Mouse (Mus musculus) gastrocnemius, postnatal 4 days (tissue): ENCODE measurements around the gene Ptpn3. TPM values are rescaled to one million over a fixed set of nuclear protein-coding genes. Genes with fewer than 3 reads are reported as not detected.

Experiments
- DNase-seq, 2 experiments: peaks; one replicate each; pipeline ENCODE4 v3.0.0; 2021 to 2022; ENCODE audit warnings: low spot score in 2 of 2, mixed read lengths in 2 of 2
- total RNA-seq, 2 experiments: library from RNA; stranded (reverse); gene quantifications; 2 replicates each; pipeline ENCODE4 v1.2.3; 2021

Gene Ptpn3
- total RNA-seq, 2 experiments from 2014 or later = 11.0 to 15.6 TPM

- DNase-seq = no peak
Measured at GRCm38 (mm10) chr4:57172861-57173260, 128.8 kb downstream of the Ptpn3 start.

DNA sequence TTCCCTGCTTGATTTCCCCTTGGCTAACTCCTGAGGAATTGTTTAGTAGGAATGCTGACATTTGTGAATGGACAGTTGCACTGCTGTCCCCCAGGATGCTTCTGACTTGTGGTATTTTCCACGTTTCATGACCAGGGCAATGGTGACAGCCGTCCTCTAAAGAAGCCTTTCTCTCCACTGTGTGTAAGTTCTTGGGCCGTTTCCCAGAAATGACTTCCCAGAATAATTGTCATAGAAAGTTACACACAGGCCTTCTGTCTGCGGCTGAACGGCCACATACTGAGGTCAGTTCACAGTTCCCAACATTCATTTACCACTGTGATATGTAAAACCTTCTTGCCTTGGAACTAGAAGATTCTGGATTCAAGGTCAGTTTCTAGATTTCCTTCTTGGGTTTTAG lies 129.8 kb downstream of the Ptpn3 start:
- peak in 1 of 2 experiments; percentile 24 for DNase-seq

DNA sequence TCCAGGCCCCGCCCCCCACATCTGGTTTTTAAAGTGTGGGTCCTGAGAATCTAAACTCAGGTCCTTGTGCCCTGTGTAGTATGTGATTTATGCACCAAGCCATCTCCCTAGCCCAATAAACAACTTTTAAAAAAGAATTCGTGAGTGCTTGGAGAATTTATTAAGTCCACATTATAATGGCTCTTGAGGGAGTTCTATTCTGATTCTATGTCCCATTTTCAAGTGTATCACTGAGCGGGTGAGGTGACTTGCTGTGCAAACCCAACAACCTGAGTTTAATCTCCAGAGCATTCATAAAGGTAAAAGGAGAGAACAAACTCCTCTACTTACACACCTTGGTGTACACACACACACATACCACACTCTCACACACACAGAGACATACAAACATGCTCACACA lies 133.0 kb downstream of the Ptpn3 start:
- no peak for DNase-seq

DNA sequence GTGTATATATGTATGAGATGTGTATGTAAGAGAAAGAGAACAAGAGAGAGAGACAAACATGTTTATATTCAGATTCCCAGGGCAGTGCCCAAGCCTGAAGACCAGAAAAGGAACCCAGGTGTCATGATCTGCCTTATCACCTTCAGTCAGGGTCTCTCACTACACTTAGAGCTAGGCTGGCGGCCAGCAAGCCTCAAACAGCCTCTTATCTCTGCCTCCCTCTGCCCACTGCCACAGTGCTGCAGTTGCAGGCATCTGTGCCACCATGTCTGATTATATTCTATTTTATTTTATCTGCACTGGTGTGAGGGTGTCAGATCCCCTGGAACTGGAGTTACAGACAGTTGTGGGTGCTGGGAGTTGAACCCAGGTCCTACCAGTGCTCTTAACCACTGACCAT lies 133.4 kb downstream of the Ptpn3 start:
- DNase-seq = no peak

DNA sequence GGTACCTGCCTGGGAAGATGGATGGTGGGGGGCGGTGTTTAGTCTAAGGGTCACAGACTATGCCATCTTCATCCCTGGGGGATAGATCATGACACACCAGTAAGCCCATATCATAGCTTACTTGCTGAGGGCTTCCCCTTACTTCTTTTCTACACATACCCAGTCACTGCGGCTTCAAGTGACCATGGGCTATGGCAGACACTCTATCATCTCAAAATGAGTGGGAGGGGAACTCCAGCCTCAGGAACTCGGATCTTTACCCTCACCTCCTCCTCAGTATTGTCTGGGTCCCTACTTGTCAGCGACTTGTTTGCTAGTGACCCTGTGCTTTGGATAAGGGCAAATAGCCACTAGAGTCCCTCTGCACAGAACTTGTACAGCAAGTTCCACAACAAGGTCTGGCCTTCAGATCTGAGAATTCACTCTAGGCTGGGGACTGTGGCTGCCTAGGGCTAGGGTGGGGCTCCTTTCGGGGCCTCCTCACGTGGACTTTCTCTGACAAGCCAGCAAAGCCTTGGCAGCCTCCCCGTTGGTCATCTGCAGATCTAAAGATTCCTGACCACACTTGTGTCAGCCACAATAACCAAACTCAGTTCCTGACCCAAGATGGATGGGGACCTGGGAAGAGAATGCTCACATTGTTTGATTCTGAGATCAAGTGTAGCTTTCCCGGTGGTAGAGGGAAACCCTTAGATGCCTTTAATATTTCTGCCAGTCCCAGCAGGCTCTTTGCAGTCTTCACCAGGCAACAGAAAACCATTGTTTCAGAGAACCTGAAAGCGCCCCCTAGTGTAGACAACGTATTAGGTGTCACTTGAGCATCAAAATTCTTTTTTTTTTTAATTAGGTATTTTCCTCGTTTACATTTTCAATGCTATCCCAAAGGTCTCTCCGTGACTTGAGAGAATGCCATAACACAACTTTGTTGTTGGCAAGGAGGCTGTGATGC lies 134.4 kb downstream of the Ptpn3 start:
- DNase-seq = no peak

GRCm38 (mm10) chr4:57165654-57166053 lies 136.0 kb downstream of the Ptpn3 start:
- DNase-seq = no peak

- no peak for DNase-seq
Measured at GRCm38 (mm10) chr4:57164578-57165210, 136.9 kb downstream of the Ptpn3 start.

- no peak for DNase-seq
Measured at GRCm38 (mm10) chr4:57162789-57163722, 138.6 kb downstream of the Ptpn3 start.

- no peak for DNase-seq
Measured at GRCm38 (mm10) chr4:57160571-57160970, 141.1 kb downstream of the Ptpn3 start.

DNA sequence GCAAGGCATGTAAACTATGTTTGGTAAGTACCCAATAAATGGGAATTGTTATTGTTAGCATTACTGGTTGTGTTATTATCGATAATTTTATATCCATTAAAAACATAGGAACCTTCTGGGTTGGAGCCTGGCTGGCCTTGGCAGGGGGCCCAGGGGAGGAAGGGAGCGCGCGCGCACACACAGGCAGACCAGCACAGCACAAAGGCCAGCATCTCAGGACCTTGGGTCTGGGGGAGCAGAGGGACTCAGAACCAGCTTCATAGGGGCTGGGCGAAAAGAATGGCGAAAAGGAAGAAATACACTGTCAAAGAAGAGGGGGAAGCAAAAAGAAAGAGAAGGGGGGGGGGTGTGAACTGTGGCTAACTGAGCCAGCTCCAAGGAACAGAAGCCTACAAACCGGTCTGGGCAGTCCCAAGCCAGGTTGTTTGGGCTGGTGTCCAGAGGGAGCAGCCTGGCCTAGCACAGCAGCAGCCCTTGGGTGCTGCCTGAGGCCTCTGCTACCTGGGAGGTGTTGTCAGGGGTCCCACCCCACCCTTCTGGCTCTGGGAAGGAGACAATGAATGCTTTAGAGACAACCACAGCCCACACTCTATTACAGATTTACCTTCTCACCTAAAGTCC lies 145.0 kb downstream of the Ptpn3 start:
- no peak for DNase-seq

DNA sequence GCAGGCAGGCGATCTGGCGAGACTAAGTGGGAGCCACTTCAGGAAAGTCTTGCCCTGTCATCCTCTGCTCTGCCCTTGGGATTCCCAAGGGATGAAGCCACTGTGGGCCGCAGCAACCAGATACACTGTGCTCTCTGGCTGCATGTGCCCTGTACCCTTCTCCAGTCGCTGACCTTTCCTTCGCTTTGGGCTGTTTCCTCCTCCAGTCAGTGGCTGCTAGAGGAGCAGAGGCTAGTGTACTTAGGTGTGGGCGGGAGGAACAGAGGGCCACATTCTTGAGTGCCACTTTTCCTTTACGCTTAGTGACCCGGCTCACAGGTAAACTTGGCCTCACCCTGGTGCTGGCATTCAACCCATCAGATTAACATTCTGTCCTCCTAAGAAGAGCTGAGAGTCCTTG lies 147.8 kb downstream of the Ptpn3 start:
- no peak for DNase-seq

DNA sequence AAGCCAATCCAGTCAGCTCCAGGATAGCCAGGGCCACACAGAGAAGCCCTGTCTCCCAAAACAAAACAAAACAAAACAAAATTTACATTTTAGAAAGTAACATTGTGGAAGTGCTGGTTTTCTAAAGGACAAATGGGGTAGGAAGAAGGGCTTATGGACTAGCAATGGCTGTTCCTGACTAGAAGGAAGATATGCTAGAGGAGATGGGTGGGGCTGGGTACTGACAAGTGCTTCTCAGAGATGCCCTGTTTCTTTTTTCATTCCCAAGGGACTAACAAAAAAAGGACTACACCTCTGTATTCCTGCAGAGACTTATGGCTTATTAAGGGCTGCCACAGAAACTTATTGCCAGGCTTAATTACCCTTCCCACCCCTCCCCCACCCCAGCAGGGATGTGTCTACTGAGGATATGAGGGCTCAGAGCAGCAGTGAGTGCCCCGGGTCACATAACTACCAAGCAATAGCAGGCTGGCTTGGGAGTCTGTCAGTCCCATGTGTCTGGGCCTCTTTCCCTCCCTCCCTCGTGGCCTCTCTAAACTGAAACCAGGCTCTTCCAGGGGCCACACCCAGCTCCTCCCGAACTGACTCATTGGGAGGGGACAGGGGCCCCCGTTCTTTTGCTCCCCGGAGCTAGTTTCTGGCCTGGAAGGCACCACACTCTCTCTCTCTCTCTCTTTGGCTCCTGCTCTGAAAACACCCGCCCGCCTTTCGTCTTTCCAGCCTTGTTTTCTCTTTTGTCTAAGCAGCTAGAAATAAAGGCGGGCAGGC lies 148.4 kb downstream of the Ptpn3 start:
- DNase-seq = peak in 1 of 2 experiments; percentile 36

GRCm38 (mm10) chr4:57148182-57148581 lies 153.5 kb downstream of the Ptpn3 start:
- no peak for DNase-seq

DNA sequence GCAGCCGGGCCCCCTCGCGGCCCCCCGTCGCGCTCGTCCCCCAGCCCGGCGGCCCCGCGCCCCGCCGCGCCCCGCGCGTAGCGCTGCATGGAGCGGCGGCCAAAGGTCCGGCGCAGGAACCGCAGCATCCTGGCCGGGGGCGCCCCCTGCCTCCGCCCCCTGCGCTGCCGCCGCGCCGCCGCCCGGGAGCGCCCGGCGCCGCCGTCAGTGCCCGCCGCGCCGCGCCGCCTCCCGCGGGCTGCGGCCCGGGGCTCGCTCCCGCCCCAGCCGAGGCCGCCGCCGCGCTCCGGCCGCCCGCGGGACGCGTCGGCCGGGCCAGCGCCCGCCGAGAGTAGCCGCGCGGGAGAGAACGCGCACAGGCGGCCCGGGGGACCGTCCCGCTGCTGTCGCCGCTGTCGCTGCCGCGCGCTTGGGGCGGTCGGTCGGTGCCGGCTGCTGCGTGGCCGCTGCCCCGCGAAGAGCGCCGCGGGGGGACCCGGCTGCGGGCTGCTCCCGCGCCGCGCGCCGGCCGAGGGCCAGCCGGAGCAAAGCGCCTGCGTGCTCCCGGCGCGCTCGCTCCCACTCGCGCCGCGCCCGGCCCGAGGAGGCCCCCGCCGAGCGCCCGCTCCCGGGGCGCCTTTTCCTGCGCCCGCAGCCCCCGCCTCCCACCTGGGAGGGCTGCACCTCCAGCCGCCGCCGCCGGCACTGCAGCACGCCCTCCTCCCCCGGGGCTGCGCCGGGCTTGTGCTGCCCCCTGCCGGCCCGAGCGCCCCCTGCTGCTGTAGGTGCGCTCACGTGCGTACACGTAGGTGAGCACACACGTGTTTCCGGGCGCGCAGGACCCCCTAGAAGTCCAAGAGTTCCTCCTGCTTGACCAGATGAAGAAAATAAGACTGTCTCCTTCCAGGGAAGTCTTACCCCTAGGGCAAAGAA lies 158.4 kb downstream of the Ptpn3 start, which contains the start of gene Epb41l4b:
Epb41l4b (minus strand) TSS at position 412 of the 912 bp plus-strand sequence.
- peak; percentile 76 to 77 for DNase-seq

DNA sequence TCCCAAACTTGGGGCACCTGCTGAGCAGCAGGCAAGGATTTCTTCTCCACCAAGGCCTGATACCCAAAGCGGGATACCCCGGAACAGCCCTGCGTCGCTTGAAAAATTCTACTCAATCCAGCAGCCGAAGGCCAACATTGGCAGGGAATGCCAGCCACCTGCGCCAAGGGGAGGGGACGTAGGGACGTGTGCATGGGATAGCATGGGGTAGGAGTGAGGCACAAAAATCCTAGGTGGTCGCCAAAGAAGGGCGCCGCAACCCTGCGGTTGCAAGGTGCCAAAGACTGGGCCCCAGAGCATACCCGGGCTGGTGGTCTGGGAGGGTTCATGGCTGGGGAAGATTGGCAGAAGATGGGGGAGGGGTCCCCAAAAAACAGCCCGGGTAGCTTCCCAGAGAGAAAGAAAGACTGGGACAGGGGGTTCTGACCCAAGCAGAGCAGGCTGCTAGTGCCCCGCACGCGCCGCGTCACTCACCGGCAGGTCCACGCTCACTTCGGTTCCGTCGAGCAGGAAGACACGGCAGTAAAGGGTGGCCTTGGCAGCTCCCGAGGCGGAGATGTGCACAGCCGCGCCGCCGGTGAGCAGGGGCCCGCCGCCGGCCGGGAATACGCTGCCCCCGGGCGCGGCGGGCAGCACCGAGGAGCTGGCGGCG lies 159.1 kb downstream of the Ptpn3 start:
- DNase-seq = peak in 1 of 2 experiments; percentile 21

DNA sequence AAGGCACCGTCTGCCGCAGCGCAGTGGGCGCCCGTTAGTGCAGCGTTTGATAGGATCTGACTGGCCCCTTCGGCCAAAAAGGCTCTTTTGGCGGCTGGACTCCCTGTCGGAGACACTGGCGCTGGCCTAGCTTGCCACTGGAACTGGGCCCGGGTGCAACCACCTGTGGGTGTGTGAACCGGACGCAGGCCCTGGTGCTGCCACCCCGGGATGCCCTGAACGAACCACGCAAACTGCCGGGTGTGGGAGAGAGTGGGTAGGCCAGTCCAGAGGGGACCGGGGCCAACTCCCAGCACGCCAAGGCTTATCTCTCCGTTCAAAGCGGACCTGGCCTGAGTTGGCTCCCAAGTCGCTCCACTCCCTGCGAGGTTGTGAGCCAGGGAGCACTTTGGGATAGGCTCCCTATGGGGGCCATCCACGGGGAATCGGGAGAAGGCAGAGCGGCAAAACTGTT lies 159.7 kb downstream of the Ptpn3 start:
- DNase-seq = peak in 1 of 2 experiments; percentile 35

DNA sequence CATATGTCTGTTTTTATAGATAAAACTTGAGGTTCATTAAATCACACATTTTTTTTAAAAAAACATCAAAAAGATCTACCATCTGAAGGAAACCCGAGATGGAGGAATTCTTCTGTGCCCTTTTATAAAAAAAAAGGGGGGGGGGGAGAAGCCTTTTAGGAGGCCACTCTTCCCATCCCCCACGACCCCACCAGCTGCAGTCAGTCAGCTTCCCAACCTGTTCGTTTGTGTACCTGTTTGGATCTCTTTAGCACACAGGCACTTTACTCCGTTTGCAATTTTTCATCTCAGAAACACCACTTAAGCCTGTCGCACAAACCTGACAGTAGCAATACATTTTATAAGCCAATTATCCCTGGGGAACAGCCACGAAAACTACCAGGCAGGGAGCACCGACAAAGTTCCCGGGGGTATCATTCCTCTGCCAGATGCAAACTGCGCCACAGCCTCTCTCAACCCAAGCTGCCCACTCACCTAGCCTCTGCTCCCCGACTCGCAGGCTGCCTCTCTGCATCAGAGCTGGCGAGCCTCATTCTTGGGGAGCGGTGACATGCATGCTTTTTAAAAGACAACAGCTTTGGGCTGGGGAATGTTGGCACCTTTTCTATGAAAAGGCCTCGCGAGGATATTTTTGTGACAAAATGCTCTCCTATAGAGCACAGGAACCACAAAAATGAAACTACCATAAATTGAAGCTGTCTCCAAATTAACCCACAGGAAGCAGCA lies 160.5 kb downstream of the Ptpn3 start:
- DNase-seq = no peak
